Mouse (Mus musculus): ENCODE measurements at regions not wholly inside any gene's neighbourhood (a gene's known extent, or its start where the extent isn't known, plus 50 kb on each side); places are given as distances from the start of the nearest gene placed in this dataset.
"Not testable (repeated sequence)": the region's sequence is repeated elsewhere in the genome, so short reads cannot be mapped to it uniquely, and the experiment has no call there.

- in situ Hi-C loops (cut with MboI; ENCODE audit: low pct_unique_long_range_greater_than_20kb in 1 of 2, low sequenced_read_pairs in 2 of 2, unreplicated experiment in 1 of 2): loop anchor here (10.0 kb wide), 2 partner anchors 166 to 226 kb away; no protein-coding TSS in a partner anchor
Observed at GRCm38 (mm10) chr10:91521168-91521567, 340.1 kb upstream of the Tmpo start.

GRCm38 (mm10) chr10:91515021-91515371, 333.9 kb upstream of the Tmpo start:
- in situ Hi-C loops (cut with MboI; ENCODE audit: low pct_unique_long_range_greater_than_20kb in 1 of 2, low sequenced_read_pairs in 2 of 2, unreplicated experiment in 1 of 2): no loop called here

GRCm38 (mm10) chr10:91514163-91515020, 333.3 kb upstream of the Tmpo start:
- in situ Hi-C loops (cut with MboI; ENCODE audit: low pct_unique_long_range_greater_than_20kb in 1 of 2, low sequenced_read_pairs in 2 of 2, unreplicated experiment in 1 of 2): no loop called here

GRCm38 (mm10) chr10:91507038-91507437, 325.9 kb upstream of the Tmpo start:
- in situ Hi-C loops (cut with MboI; ENCODE audit: low pct_unique_long_range_greater_than_20kb in 1 of 2, low sequenced_read_pairs in 2 of 2, unreplicated experiment in 1 of 2): no loop called here

- in situ Hi-C loops (cut with MboI; ENCODE audit: low pct_unique_long_range_greater_than_20kb in 1 of 2, low sequenced_read_pairs in 2 of 2, unreplicated experiment in 1 of 2): no loop called here
Observed at GRCm38 (mm10) chr10:91504891-91505290, 323.8 kb upstream of the Tmpo start.

- in situ Hi-C loops (cut with MboI; ENCODE audit: low pct_unique_long_range_greater_than_20kb in 1 of 2, low sequenced_read_pairs in 2 of 2, unreplicated experiment in 1 of 2): no loop called here
Observed at GRCm38 (mm10) chr10:91498543-91498942, 317.4 kb upstream of the Tmpo start.

- in situ Hi-C loops (cut with MboI; ENCODE audit: low pct_unique_long_range_greater_than_20kb in 1 of 2, low sequenced_read_pairs in 2 of 2, unreplicated experiment in 1 of 2): no loop called here
Observed at GRCm38 (mm10) chr10:91464691-91465090, 283.6 kb upstream of the Tmpo start.

- in situ Hi-C loops (cut with MboI; ENCODE audit: low pct_unique_long_range_greater_than_20kb in 1 of 2, low sequenced_read_pairs in 2 of 2, unreplicated experiment in 1 of 2): no loop called here
Observed at GRCm38 (mm10) chr10:91447974-91448703, 267.0 kb upstream of the Tmpo start.

GRCm38 (mm10) chr10:91443321-91443720, 262.2 kb upstream of the Tmpo start:
- in situ Hi-C loops (cut with MboI; ENCODE audit: low pct_unique_long_range_greater_than_20kb in 1 of 2, low sequenced_read_pairs in 2 of 2, unreplicated experiment in 1 of 2): no loop called here

- in situ Hi-C loops (cut with MboI; ENCODE audit: low pct_unique_long_range_greater_than_20kb in 1 of 2, low sequenced_read_pairs in 2 of 2, unreplicated experiment in 1 of 2): no loop called here
Observed at GRCm38 (mm10) chr10:91440051-91440450, 258.9 kb upstream of the Tmpo start.

GRCm38 (mm10) chr10:91437917-91438316, 256.8 kb upstream of the Tmpo start:
- in situ Hi-C loops (cut with MboI; ENCODE audit: low pct_unique_long_range_greater_than_20kb in 1 of 2, low sequenced_read_pairs in 2 of 2, unreplicated experiment in 1 of 2): no loop called here

- in situ Hi-C loops (cut with MboI; ENCODE audit: low pct_unique_long_range_greater_than_20kb in 1 of 2, low sequenced_read_pairs in 2 of 2, unreplicated experiment in 1 of 2): no loop called here
Observed at GRCm38 (mm10) chr10:91436091-91436569, 255.0 kb upstream of the Tmpo start.

GRCm38 (mm10) chr10:91430281-91430680, 249.2 kb upstream of the Tmpo start:
- in situ Hi-C loops (cut with MboI; ENCODE audit: low pct_unique_long_range_greater_than_20kb in 1 of 2, low sequenced_read_pairs in 2 of 2, unreplicated experiment in 1 of 2): no loop called here

GRCm38 (mm10) chr10:91426584-91426983, 245.5 kb upstream of the Tmpo start:
- in situ Hi-C loops (cut with MboI; ENCODE audit: low pct_unique_long_range_greater_than_20kb in 1 of 2, low sequenced_read_pairs in 2 of 2, unreplicated experiment in 1 of 2): no loop called here

GRCm38 (mm10) chr10:91425625-91426385, 244.7 kb upstream of the Tmpo start:
- in situ Hi-C loops (cut with MboI; ENCODE audit: low pct_unique_long_range_greater_than_20kb in 1 of 2, low sequenced_read_pairs in 2 of 2, unreplicated experiment in 1 of 2): not testable (repeated sequence)

- in situ Hi-C loops (cut with MboI; ENCODE audit: low pct_unique_long_range_greater_than_20kb in 1 of 2, low sequenced_read_pairs in 2 of 2, unreplicated experiment in 1 of 2): no loop called here
Observed at GRCm38 (mm10) chr10:91424786-91425185, 243.7 kb upstream of the Tmpo start.

GRCm38 (mm10) chr10:91387255-91387654, 206.1 kb upstream of the Tmpo start:
- in situ Hi-C loops (cut with MboI; ENCODE audit: low pct_unique_long_range_greater_than_20kb in 1 of 2, low sequenced_read_pairs in 2 of 2, unreplicated experiment in 1 of 2): no loop called here

GRCm38 (mm10) chr10:91384372-91384771, 203.3 kb upstream of the Tmpo start:
- in situ Hi-C loops (cut with MboI; ENCODE audit: low pct_unique_long_range_greater_than_20kb in 1 of 2, low sequenced_read_pairs in 2 of 2, unreplicated experiment in 1 of 2): no loop called here

- in situ Hi-C loops (cut with MboI; ENCODE audit: low pct_unique_long_range_greater_than_20kb in 1 of 2, low sequenced_read_pairs in 2 of 2, unreplicated experiment in 1 of 2): no loop called here
Observed at GRCm38 (mm10) chr10:91376683-91377082, 195.6 kb upstream of the Tmpo start.

All from mouse embryonic stem cell (cell line).